Mouse (Mus musculus): ENCODE data around the gene Pih1d1. TPM values are rescaled to one million over a fixed set of nuclear protein-coding genes. Genes with fewer than 3 reads are reported as not detected.
A peak's percentile ranks its signal among the peaks of the same experiment; 100 is the strongest.
"Not testable (repeated sequence)": the region's sequence is repeated elsewhere in the genome, so short reads cannot be mapped to it uniquely, and the experiment has no call there.

Gene Pih1d1
- total RNA-seq (2014; rRNA removed; ENCODE audit: low replicate concordance) (142 and 152 TPM in 2 replicates), polyA plus RNA-seq (2015; fragmentation: Nextera tagmentation; extraction: Ambion mirVana) (56.3 and 60.0 TPM in 2 replicates)

- H3K4me3 ChIP-seq (ENCODE audit: low read depth, low read length): peak within 1 kb of the TSS; percentile 76
- peak within 1 kb of the TSS; percentile 83 for H3K9ac ChIP-seq (replicated peaks; ENCODE audit: low read depth, low read length)
- peak; percentile 94 for DNase-seq (ENCODE audit: low spot score)
- H3K36me3 ChIP-seq (replicated peaks; ENCODE audit: control insufficient read depth, insufficient read depth, low read length): 0 out of 2 replicates have a peak, but pooled peaks cover 7% of the 10 kb centered on the region
- 0 out of 2 replicates have a peak, but pooled peaks cover 7% of the 10 kb centered on the region for H3K4me1 ChIP-seq (ENCODE audit: control insufficient read depth, insufficient read depth)
- H3K27ac ChIP-seq (ENCODE audit: low read depth): peak within 1 kb of the TSS; percentile 97
- H3K9me3 ChIP-seq (replicated peaks; ENCODE audit: control insufficient read depth, low read length): no peaks in the 10 kb centered on the region
- ATAC-seq (ENCODE audit: insufficient read depth, low read depth): peak; percentile 94
- TF ChIP-seq CTCF (IDR thresholded peaks at IDR 0.05; ENCODE audit: low read depth) (peak; percentile 61), EP300 (IDR thresholded peaks at IDR 0.05; ENCODE audit: low read depth) (0 out of 2 replicates have a peak, but pooled peaks have one; percentile 63)
- H3K4me2 ChIP-seq (ENCODE audit: low read depth, low read length): peak within 1 kb of the TSS; percentile 83
- no peaks in the 10 kb centered on the region for H3K27me3 ChIP-seq (ENCODE audit: control insufficient read depth, insufficient read depth, low read length)
- 2% methylated on average over 69 of the region's 69 CpGs for WGBS
Measured at GRCm38 (mm10) chr7:45154096-45154992, at the start of gene Pih1d1, which contains the start of gene Aldh16a1. Gene Pih1d1 (plus strand): TSS chr7:45154303. Gene Aldh16a1 (minus strand): TSS chr7:45154584.

GRCm38 (mm10) chr7:45104941-45105340 is 49.2 kb upstream of the Pih1d1 start:
- no peaks in the 10 kb centered on the region for H3K27me3 ChIP-seq (ENCODE audit: control insufficient read depth, insufficient read depth, low read length)
- H3K9ac ChIP-seq (replicated peaks; ENCODE audit: low read depth, low read length): no peak overlapping the region
- no peak for DNase-seq (ENCODE audit: low spot score)
- H3K27ac ChIP-seq (ENCODE audit: low read depth): no peak overlapping the region
- WGBS: 75% methylated on average over 5 of the region's 5 CpGs
- no peak overlapping the region for H3K4me2 ChIP-seq (ENCODE audit: low read depth, low read length)
- no peaks in the 10 kb centered on the region for H3K9me3 ChIP-seq (replicated peaks; ENCODE audit: control insufficient read depth, low read length)
- H3K36me3 ChIP-seq (replicated peaks; ENCODE audit: control insufficient read depth, insufficient read depth, low read length): no peaks in the 10 kb centered on the region; the same call in 1 of the 2 replicates
- H3K4me1 ChIP-seq (ENCODE audit: control insufficient read depth, insufficient read depth): peaks cover 17% of the 10 kb centered on the region
- no peak for ATAC-seq (ENCODE audit: insufficient read depth, low read depth)
- TF ChIP-seq CTCF (IDR thresholded peaks at IDR 0.05; ENCODE audit: low read depth) (no peak), EP300 (IDR thresholded peaks at IDR 0.05; ENCODE audit: low read depth) (no peak)
- H3K4me3 ChIP-seq (ENCODE audit: low read depth, low read length): no peak overlapping the region

- no peaks in the 10 kb centered on the region for H3K27me3 ChIP-seq (ENCODE audit: control insufficient read depth, insufficient read depth, low read length)
- no peak overlapping the region for H3K27ac ChIP-seq (ENCODE audit: low read depth)
- H3K4me2 ChIP-seq (ENCODE audit: low read depth, low read length): no peak overlapping the region
- no peak overlapping the region for H3K9ac ChIP-seq (replicated peaks; ENCODE audit: low read depth, low read length)
- 79% methylated on average over 8 of the region's 8 CpGs for WGBS
- H3K4me3 ChIP-seq (ENCODE audit: low read depth, low read length): no peak overlapping the region
- ATAC-seq (ENCODE audit: insufficient read depth, low read depth) (no peak), DNase-seq (ENCODE audit: low spot score) (no peak)
- no peaks in the 10 kb centered on the region for H3K9me3 ChIP-seq (replicated peaks; ENCODE audit: control insufficient read depth, low read length)
- peaks cover 17% of the 10 kb centered on the region for H3K4me1 ChIP-seq (ENCODE audit: control insufficient read depth, insufficient read depth)
- H3K36me3 ChIP-seq (replicated peaks; ENCODE audit: control insufficient read depth, insufficient read depth, low read length): no peaks in the 10 kb centered on the region; the same call in 1 of the 2 replicates
- TF ChIP-seq CTCF (IDR thresholded peaks at IDR 0.05; ENCODE audit: low read depth) (no peak), EP300 (IDR thresholded peaks at IDR 0.05; ENCODE audit: low read depth) (no peak)
Measured at GRCm38 (mm10) chr7:45105491-45105890, 48.6 kb upstream of the Pih1d1 start.

- Histone ChIP-seq H3K27ac (ENCODE audit: low read depth) (no peak overlapping the region), H3K36me3 (replicated peaks; ENCODE audit: control insufficient read depth, insufficient read depth, low read length) (no peaks in the 10 kb centered on the region), H3K4me3 (ENCODE audit: low read depth, low read length) (no peak overlapping the region), H3K4me1 (ENCODE audit: control insufficient read depth, insufficient read depth) (peaks cover 17% of the 10 kb centered on the region), H3K9me3 (replicated peaks; ENCODE audit: control insufficient read depth, low read length) (no peaks in the 10 kb centered on the region), H3K4me2 (ENCODE audit: low read depth, low read length) (no peak overlapping the region), H3K27me3 (ENCODE audit: control insufficient read depth, insufficient read depth, low read length) (no peaks in the 10 kb centered on the region), H3K9ac (replicated peaks; ENCODE audit: low read depth, low read length) (no peak overlapping the region)
- 75% methylated on average over 6 of the region's 6 CpGs for WGBS
- ATAC-seq (ENCODE audit: insufficient read depth, low read depth) (no peak), DNase-seq (ENCODE audit: low spot score) (no peak)
- no peak for TF ChIP-seq EP300 (IDR thresholded peaks at IDR 0.05; ENCODE audit: low read depth)
- no peak for TF ChIP-seq CTCF (IDR thresholded peaks at IDR 0.05; ENCODE audit: low read depth)
Measured at GRCm38 (mm10) chr7:45106441-45106840, 47.7 kb upstream of the Pih1d1 start.

DNA sequence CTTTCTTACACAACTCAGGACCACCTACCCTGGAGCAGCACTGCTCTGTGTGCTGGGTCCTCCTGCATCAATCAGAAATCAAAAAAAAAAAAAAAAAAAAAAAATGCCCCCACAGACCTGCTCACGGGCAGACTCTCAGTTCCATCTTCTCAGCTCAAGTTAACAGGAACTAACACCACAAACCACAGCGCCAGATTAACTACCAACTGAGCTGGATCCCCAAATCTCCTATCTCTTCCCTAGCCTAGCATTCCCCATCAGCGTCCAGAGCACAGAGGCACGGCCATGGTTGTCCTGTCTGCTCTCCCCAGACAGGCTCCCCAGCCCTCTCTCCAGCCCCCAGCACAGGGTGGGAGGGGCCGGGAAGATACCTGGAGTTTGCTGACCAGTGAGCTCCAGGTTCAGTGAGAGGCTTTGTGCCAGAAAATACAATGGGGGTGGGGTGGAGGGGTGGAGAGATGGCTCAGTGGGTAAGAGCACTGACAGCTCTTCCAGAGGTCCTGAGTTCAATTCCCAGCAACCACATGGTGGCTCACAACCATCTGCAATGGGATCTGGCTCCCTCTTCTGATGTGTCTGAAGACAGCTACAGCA is 47.0 kb upstream of the Pih1d1 start:
- Histone ChIP-seq H3K27ac (ENCODE audit: low read depth) (no peak overlapping the region), H3K27me3 (ENCODE audit: control insufficient read depth, insufficient read depth, low read length) (no peaks in the 10 kb centered on the region), H3K9ac (replicated peaks; ENCODE audit: low read depth, low read length) (no peak overlapping the region), H3K4me3 (ENCODE audit: low read depth, low read length) (no peak overlapping the region), H3K4me2 (ENCODE audit: low read depth, low read length) (no peak overlapping the region), H3K4me1 (ENCODE audit: control insufficient read depth, insufficient read depth) (peaks cover 17% of the 10 kb centered on the region), H3K36me3 (replicated peaks; ENCODE audit: control insufficient read depth, insufficient read depth, low read length) (no peaks in the 10 kb centered on the region), H3K9me3 (replicated peaks; ENCODE audit: control insufficient read depth, low read length) (no peaks in the 10 kb centered on the region)
- DNase-seq (ENCODE audit: low spot score): no peak
- no peak for ATAC-seq (ENCODE audit: insufficient read depth, low read depth)
- no peak for TF ChIP-seq EP300 (IDR thresholded peaks at IDR 0.05; ENCODE audit: low read depth)
- TF ChIP-seq CTCF (IDR thresholded peaks at IDR 0.05; ENCODE audit: low read depth): no peak
- 48% methylated on average over 5 of the region's 5 CpGs for WGBS

DNA sequence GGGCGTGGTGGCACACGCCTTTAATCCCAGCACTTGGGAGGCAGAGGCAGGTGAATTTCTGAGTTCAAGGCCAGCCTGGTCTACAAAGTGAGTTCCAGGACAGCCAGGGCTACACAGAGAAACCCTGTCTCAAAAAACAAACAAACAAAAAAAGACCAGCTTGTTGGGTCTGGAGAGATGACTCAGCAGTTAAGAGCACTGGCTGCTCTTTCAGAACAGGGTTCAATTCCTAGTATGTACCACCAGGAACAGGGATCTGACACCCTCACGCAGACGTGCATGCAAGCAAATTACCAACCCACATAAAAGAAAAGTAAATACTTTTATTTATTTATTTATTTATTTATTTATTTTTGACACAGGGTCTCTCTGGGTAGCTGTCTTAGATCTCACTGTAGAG is 44.0 kb upstream of the Pih1d1 start:
- H3K27ac ChIP-seq (ENCODE audit: low read depth); H3K4me3 ChIP-seq (ENCODE audit: low read depth, low read length); H3K36me3 ChIP-seq (replicated peaks; ENCODE audit: control insufficient read depth, insufficient read depth, low read length); H3K27me3 ChIP-seq (ENCODE audit: control insufficient read depth, insufficient read depth, low read length); ATAC-seq (ENCODE audit: insufficient read depth, low read depth); H3K9me3 ChIP-seq (replicated peaks; ENCODE audit: control insufficient read depth, low read length); DNase-seq (ENCODE audit: low spot score); H3K4me1 ChIP-seq (ENCODE audit: control insufficient read depth, insufficient read depth); H3K9ac ChIP-seq (replicated peaks; ENCODE audit: low read depth, low read length); H3K4me2 ChIP-seq (ENCODE audit: low read depth, low read length): not testable (repeated sequence)
- 87% methylated on average over 4 of the region's 4 CpGs for WGBS

Measured in heart, postnatal 0 days (tissue).